Mouse (Mus musculus) cerebellum, adult 2 months (tissue): Measurements from ENCODE around the gene Kcnk2.

Source experiments
- CTCF ChIP-seq: fragments of 200-500 bp; IDR thresholded peaks from 2 replicates; pipeline ENCODE4 v1.5.1; 2011; ENCODE audit warnings: low read depth, mild to moderate bottlenecking, control low read depth, low read length, moderate library complexity, borderline replicate concordance; ENCODE audit not compliant: insufficient read depth
- POLR2A ChIP-seq: fragments of 200-500 bp; IDR thresholded peaks from 2 replicates; pipeline ENCODE4 v1.6.1; 2011; ENCODE audit warnings: low read length, control low read depth, borderline replicate concordance; ENCODE audit not compliant: insufficient read depth

DNA sequence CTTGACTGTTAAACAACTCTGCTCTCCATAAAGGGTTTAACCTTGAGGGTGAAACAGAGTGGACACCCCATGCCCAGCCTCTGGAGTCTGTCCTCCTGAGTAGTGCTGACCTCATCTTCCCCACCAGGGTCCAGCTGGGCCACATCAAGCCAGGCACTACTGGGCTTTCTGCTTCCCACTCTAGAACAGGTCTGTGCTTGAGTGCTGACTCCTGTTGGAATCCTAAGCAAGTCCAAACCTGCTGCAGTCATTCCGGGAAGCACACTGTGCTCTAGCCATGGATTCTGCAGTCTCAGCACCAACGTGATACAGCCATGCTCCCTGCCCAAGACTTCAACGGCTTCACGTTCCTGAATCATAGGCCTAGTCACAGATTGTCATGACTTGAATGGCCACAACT is 42.4 kb downstream of the Kcnk2 start:
- TF ChIP-seq CTCF (no peak), POLR2A (no peak)
